Mouse (Mus musculus) heart, postnatal 0 days (tissue): Measurements from ENCODE around the gene 1110059E24Rik. TPM values are rescaled to one million over a fixed set of nuclear protein-coding genes. Genes with fewer than 3 reads are reported as not detected.
"Not testable (repeated sequence)": the region's sequence is repeated elsewhere in the genome, so short reads cannot be mapped to it uniquely, and the experiment has no call there.

ENCODE experiments used
- ATAC-seq: fragments of 200-750 bp; cut with Nextera tagmentation; 2 replicates; pipeline ENCODE4 v1.8.0; 2017; ENCODE audit warnings: low read depth, moderate number of reproducible peaks, moderate library complexity; ENCODE audit not compliant: insufficient read depth
- DNase-seq: peaks from one replicate; pipeline ENCODE4 v3.0.0-alpha.2; 2016; ENCODE audit warnings: low spot score
- H3K27ac ChIP-seq: fragments of 300-500 bp; sonication (generic); 2 replicates; pipeline ENCODE4 v1.5.1; 2014; ENCODE audit warnings: low read depth, mild to moderate bottlenecking
- H3K27me3 ChIP-seq: fragments of 300-500 bp; sonication (generic); 2 replicates; pipeline ENCODE4 v1.6.1; 2014; ENCODE audit warnings: low read length, mixed read lengths; ENCODE audit not compliant: control insufficient read depth, insufficient read depth
- H3K36me3 ChIP-seq: fragments of 300-500 bp; sonication (generic); replicated peaks from 2 replicates; pipeline ENCODE4 v1.6.1; 2014; ENCODE audit warnings: low read length, mixed read lengths; ENCODE audit not compliant: control insufficient read depth, insufficient read depth
- H3K4me1 ChIP-seq: fragments of 300-500 bp; sonication (generic); 2 replicates; pipeline ENCODE4 v1.6.1; 2014; ENCODE audit warnings: antibody characterized with exemption; ENCODE audit not compliant: control insufficient read depth, insufficient read depth
- H3K4me2 ChIP-seq: fragments of 300-500 bp; sonication (generic); 2 replicates; pipeline ENCODE4 v1.6.1; 2014; ENCODE audit warnings: low read depth, mild to moderate bottlenecking, low read length, moderate library complexity
- H3K4me3 ChIP-seq: fragments of 300-500 bp; sonication (generic); 2 replicates; pipeline ENCODE4 v1.5.1; 2014; ENCODE audit warnings: low read depth, low read length
- H3K9ac ChIP-seq: fragments of 300-500 bp; sonication (generic); replicated peaks from 2 replicates; pipeline ENCODE4 v1.6.1; 2014; ENCODE audit warnings: low read depth, low read length, mixed read lengths
- H3K9me3 ChIP-seq: fragments of 300-500 bp; sonication (generic); replicated peaks from 2 replicates; pipeline ENCODE4 v1.6.1; 2016; ENCODE audit warnings: low read length; ENCODE audit not compliant: control insufficient read depth
- CTCF ChIP-seq: IDR thresholded peaks from 2 replicates; pipeline ENCODE4 v1.5.1; 2016; ENCODE audit warnings: antibody characterized with exemption, control low read depth, low read depth
- EP300 ChIP-seq: IDR thresholded peaks from 2 replicates; pipeline ENCODE4 v1.6.1; 2016; ENCODE audit warnings: antibody characterized with exemption, low read depth
- WGBS: fragments of 180-500 bp; shearing (Covaris S2); extraction: QIAGEN DNeasy Blood & Tissue Kit; methylation state at CpG from one replicate; pipeline ENCODE4 v1.1.7; 2014; 5-methylcytosine and 5-hydroxymethylcytosine counted together
- polyA plus RNA-seq: library from polyadenylated mRNA; unstranded; fragments of >200 nt; fragmentation: Nextera tagmentation; extraction: Ambion mirVana; gene quantifications from 2 replicates; pipeline ENCODE4 v1.2.1, GENCODE M21; 2015
- total RNA-seq: library from RNA; depleted of rRNA; stranded (reverse); fragments of >200 nt; gene quantifications from 2 replicates; pipeline ENCODE4 v1.2.3, GENCODE M21; 2014; ENCODE audit warnings: low replicate concordance

1110059E24Rik gene
- total and polyA plus RNA-seq, 2 experiments from 2014 or later = 29.0 to 33.3 TPM

GRCm38 (mm10) chr19:21630656-21631331, 22.0 kb downstream of the 1110059E24Rik start:
- ATAC-seq (no peak), DNase-seq (no peak)
- Histone ChIP-seq H3K4me2 (no peak overlapping the region), H3K4me3 (no peak overlapping the region), H3K27ac (peak overlapping the region; percentile 32; the same call in 1 of the 2 replicates), H3K4me1 (peaks cover 7% of the 10 kb centered on the region; the same call in 1 of the 2 replicates), H3K9me3 (no peaks in the 10 kb centered on the region), H3K27me3 (no peaks in the 10 kb centered on the region), H3K9ac (no peak overlapping the region), H3K36me3 (no peaks in the 10 kb centered on the region)
- TF ChIP-seq CTCF = no peak
- no peak for TF ChIP-seq EP300
- 54% methylated on average over 14 of the region's 14 CpGs for WGBS

GRCm38 (mm10) chr19:21629501-21629900, 23.3 kb downstream of the 1110059E24Rik start:
- H3K27ac ChIP-seq = no peak overlapping the region

GRCm38 (mm10) chr19:21629030-21629429, 23.7 kb downstream of the 1110059E24Rik start:
- DNase-seq (no peak), ATAC-seq (no peak)
- Histone ChIP-seq H3K27ac (no peak overlapping the region), H3K4me2 (no peak overlapping the region), H3K4me1 (peaks cover 7% of the 10 kb centered on the region; the same call in 1 of the 2 replicates), H3K27me3 (no peaks in the 10 kb centered on the region), H3K9me3 (no peaks in the 10 kb centered on the region), H3K4me3 (no peak overlapping the region), H3K36me3 (no peaks in the 10 kb centered on the region), H3K9ac (no peak overlapping the region)
- TF ChIP-seq EP300 (no peak), CTCF (no peak)
- WGBS = 89% methylated on average over 1 of the region's 1 CpGs

More at GRCm38 (mm10) chr19:21629501-21629900, 23.3 kb downstream of the 1110059E24Rik start:
- ATAC-seq (no peak), DNase-seq (no peak)
- no peak overlapping the region for H3K4me3 ChIP-seq
- H3K9me3 ChIP-seq = no peaks in the 10 kb centered on the region
- no peak overlapping the region for H3K4me2 ChIP-seq
- no peaks in the 10 kb centered on the region for H3K36me3 ChIP-seq
- 89% methylated on average over 1 of the region's 1 CpGs for WGBS
- H3K9ac ChIP-seq = no peak overlapping the region
- no peaks in the 10 kb centered on the region for H3K27me3 ChIP-seq
- H3K4me1 ChIP-seq = peaks cover 7% of the 10 kb centered on the region; the same call in 1 of the 2 replicates
- no peak for TF ChIP-seq CTCF
- no peak for TF ChIP-seq EP300

DNA sequence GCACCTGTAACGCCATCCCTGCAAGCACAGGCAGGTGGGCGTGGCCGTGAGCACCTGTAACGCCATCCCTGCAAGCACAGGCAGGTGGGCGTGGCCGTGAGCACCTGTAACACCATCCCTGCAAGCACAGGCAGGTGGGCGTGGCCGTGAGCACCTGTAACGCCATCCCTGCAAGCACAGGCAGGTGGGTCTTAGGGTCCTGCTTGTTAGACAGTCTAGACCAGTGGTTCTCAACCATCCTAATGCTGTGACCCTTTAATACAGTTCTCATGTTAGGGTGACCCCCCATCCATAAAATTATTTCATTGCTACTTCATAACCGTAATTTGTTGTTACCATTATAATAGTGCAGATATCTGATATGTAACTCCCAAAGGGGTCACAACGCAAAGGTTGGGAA, 24.3 kb downstream of the 1110059E24Rik start:
- not testable (repeated sequence) for H3K4me3 ChIP-seq, H3K9ac ChIP-seq, H3K27ac ChIP-seq, H3K4me1 ChIP-seq, H3K4me2 ChIP-seq, DNase-seq, H3K36me3 ChIP-seq, ATAC-seq, H3K9me3 ChIP-seq, H3K27me3 ChIP-seq
- WGBS = 63% methylated on average over 8 of the region's 11 CpGs

GRCm38 (mm10) chr19:21626271-21626988, 26.3 kb downstream of the 1110059E24Rik start:
- TF ChIP-seq CTCF (no peak), EP300 (no peak)
- DNase-seq (no peak), ATAC-seq (no peak)
- Histone ChIP-seq H3K4me1 (peaks cover 10% of the 10 kb centered on the region; the same call in 1 of the 2 replicates), H3K4me2 (no peak overlapping the region), H3K9ac (no peak overlapping the region), H3K4me3 (no peak overlapping the region), H3K27me3 (no peaks in the 10 kb centered on the region), H3K27ac (no peak overlapping the region), H3K36me3 (no peaks in the 10 kb centered on the region), H3K9me3 (no peaks in the 10 kb centered on the region)
- 83% methylated on average over 6 of the region's 6 CpGs for WGBS
